Mouse (Mus musculus) liver, embryonic 13.5 days (tissue): ENCODE measurements around the gene Pxdc1. TPM values are rescaled to one million over a fixed set of nuclear protein-coding genes. Genes with fewer than 3 reads are reported as not detected.

ENCODE experiments used
- ATAC-seq: fragments of 200-750 bp; cut with Nextera tagmentation; 2 replicates; pipeline ENCODE4 v1.8.0; 2017; ENCODE audit warnings: low read depth, mild to moderate bottlenecking, moderate number of reproducible peaks, moderate library complexity
- DNase-seq: peaks from one replicate; pipeline ENCODE4 v3.0.0; 2022
- H3K27ac ChIP-seq: fragments of 300-500 bp; sonication (generic); 2 replicates; pipeline ENCODE4 v1.5.1; 2015; ENCODE audit warnings: moderate library complexity, mild to moderate bottlenecking, inconsistent platforms
- H3K27me3 ChIP-seq: fragments of 300-500 bp; sonication (generic); 2 replicates; pipeline ENCODE4 v1.6.1; 2015; ENCODE audit warnings: mild to moderate bottlenecking, inconsistent platforms
- H3K36me3 ChIP-seq: fragments of 300-500 bp; sonication (generic); 2 replicates; pipeline ENCODE4 v1.6.1; 2015; ENCODE audit warnings: mild to moderate bottlenecking, inconsistent platforms
- H3K4me1 ChIP-seq: fragments of 300-500 bp; sonication (generic); replicated peaks from 2 replicates; pipeline ENCODE4 v1.6.1; 2015; ENCODE audit warnings: inconsistent platforms
- H3K4me2 ChIP-seq: fragments of 300-500 bp; sonication (generic); 2 replicates; pipeline ENCODE4 v1.6.1; 2015; ENCODE audit warnings: inconsistent platforms, mild to moderate bottlenecking, moderate library complexity
- H3K4me3 ChIP-seq: fragments of 300-500 bp; sonication (generic); replicated peaks from 2 replicates; pipeline ENCODE4 v1.5.1; 2015; ENCODE audit warnings: mild to moderate bottlenecking, inconsistent platforms
- H3K9ac ChIP-seq: fragments of 300-500 bp; sonication (generic); 2 replicates; pipeline ENCODE4 v1.6.1; 2015; ENCODE audit warnings: mild to moderate bottlenecking, inconsistent platforms
- H3K9me3 ChIP-seq: fragments of 300-500 bp; sonication (generic); replicated peaks from 2 replicates; pipeline ENCODE4 v1.6.1; 2016; ENCODE audit warnings: inconsistent platforms
- WGBS: fragments of 180-500 bp; shearing (Covaris S2); methylation state at CpG from one replicate; pipeline ENCODE4 v1.1.7; 2015; ENCODE audit not compliant: insufficient replicate concordance; 5-methylcytosine and 5-hydroxymethylcytosine counted together
- polyA plus RNA-seq: library from polyadenylated mRNA; unstranded; fragments of >200 nt; fragmentation: Nextera tagmentation; extraction: Ambion mirVana; gene quantifications from 2 replicates; pipeline ENCODE4 v1.2.1, GENCODE M21; 2015

The Pxdc1 gene
- polyA plus RNA-seq: 8.1 and 8.6 TPM in 2 replicates

DNA sequence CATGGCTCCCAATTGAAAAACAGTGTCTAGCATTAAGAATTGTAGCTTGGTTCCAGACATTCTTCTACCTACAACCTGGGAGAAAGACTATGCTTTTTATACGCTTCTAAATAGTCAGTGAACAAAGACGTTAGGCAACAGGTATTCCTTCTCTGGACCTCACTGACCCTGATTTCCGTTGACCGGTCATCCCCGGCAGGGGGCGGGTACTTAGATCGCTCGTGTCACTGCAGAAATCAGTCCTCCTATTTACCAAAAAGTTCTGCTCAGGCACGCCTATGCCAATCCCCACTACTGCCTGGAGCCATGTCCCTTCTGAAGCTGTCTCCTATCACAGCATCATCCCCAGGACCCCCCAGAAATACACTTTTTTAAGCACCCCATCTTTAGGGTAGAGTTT, at the start of gene Pxdc1:
Gene Pxdc1 (minus strand): TSS at position 96 of the 400 bp plus-strand sequence.
- Histone ChIP-seq H3K36me3 (no peaks in the 10 kb centered on the region), H3K4me3 (peak within 1 kb of the TSS; percentile 61), H3K9me3 (no peaks in the 10 kb centered on the region), H3K9ac (peak within 1 kb of the TSS; percentile 64), H3K27me3 (peaks cover 67% of the 10 kb centered on the region), H3K4me1 (peaks cover 21% of the 10 kb centered on the region), H3K4me2 (peak within 1 kb of the TSS; percentile 62), H3K27ac (peak within 1 kb of the TSS; percentile 83)
- ATAC-seq (peak; percentile 16; the same call in 1 of the 2 replicates), DNase-seq (no peak)
- 6% methylated on average over 9 of the region's 9 CpGs for WGBS

DNA sequence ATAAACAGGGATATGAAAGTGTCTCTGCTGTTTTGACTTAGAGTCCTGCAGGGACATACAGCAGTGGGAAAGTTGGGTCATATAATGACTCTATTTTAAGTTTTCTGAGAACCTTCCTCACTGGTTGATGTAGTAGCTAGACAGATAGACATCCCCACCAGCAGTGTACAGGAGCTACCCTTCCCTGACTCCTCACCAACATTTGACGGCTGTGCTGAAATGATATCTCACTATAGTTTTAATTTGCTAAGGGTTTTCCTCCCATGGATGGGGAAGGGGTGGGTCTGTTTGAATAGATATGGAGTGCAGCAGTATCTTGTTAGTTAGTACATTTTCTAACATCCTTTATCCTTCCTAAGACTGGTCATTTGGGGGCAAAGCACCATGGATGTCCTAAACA, 47.3 kb upstream of the Pxdc1 start:
- Histone ChIP-seq H3K4me2 (no peak overlapping the region), H3K27ac (no peak overlapping the region), H3K9ac (no peak overlapping the region), H3K27me3 (no peaks in the 10 kb centered on the region), H3K4me3 (no peak overlapping the region), H3K4me1 (no peaks in the 10 kb centered on the region), H3K9me3 (no peaks in the 10 kb centered on the region), H3K36me3 (no peaks in the 10 kb centered on the region)
- no peak for DNase-seq
- no peak for ATAC-seq
- 14% methylated on average over 1 of the region's 1 CpGs for WGBS

DNA sequence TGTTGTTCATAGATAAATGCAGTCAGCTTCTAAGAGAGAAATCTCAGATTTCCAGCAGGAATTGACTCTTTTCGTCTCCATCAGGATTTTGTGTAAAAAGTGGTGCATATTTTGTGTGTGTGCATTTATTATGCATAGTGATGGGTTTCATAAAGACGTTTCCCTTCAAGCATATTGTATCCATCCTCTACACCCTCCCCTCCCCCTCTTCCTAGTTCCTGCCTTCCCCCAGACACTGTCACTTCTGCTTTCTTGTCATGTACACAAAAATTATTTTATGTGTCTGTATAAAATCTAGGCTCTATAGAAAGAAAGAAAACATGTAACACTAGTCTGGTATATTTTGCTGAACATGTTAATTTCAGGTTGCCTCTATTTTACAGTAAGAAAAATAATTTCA, 46.8 kb upstream of the Pxdc1 start:
- no peak for DNase-seq
- Histone ChIP-seq H3K4me1 (no peaks in the 10 kb centered on the region), H3K9me3 (no peaks in the 10 kb centered on the region), H3K9ac (no peak overlapping the region), H3K27me3 (no peaks in the 10 kb centered on the region), H3K36me3 (no peaks in the 10 kb centered on the region), H3K4me2 (no peak overlapping the region), H3K4me3 (no peak overlapping the region), H3K27ac (no peak overlapping the region)
- 22% methylated on average over 2 of the region's 2 CpGs for WGBS
- ATAC-seq: no peak

DNA sequence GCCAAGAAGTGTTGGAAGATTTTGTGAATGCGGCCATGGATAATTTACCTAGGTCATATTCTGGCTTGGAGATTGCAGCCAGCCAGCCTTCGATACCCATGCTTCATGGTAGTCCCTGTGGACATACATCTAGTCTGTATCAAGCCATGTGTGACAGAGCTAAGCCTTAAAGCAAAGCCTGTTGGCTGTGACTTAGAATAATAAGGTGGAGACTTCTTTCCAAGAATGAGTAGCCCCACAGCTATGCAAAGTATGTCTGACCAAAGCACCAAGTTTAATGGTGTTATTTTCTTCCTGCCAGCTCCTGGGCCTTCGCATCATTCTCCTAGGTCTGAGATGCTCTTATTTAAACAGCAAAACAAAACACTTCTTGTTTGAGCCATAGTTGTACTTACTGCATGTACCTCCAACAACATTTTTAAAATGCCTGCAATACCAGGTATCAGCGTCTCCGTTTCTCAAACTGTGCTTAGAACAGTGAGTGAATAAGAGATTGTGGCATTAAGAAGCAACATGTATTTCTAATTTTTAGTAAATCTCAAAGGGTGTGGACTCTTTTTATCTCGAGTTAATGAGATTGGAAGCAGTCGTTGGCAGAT, 43.5 kb upstream of the Pxdc1 start:
- H3K9me3 ChIP-seq: no peaks in the 10 kb centered on the region
- no peaks in the 10 kb centered on the region for H3K36me3 ChIP-seq
- 65% methylated on average over 7 of the region's 7 CpGs for WGBS
- ATAC-seq (no peak), DNase-seq (no peak)
- no peaks in the 10 kb centered on the region for H3K27me3 ChIP-seq
- H3K9ac ChIP-seq: no peak overlapping the region
- no peaks in the 10 kb centered on the region for H3K4me1 ChIP-seq
- H3K4me3 ChIP-seq: no peak overlapping the region
- no peak overlapping the region for H3K4me2 ChIP-seq
- no peak overlapping the region for H3K27ac ChIP-seq

DNA sequence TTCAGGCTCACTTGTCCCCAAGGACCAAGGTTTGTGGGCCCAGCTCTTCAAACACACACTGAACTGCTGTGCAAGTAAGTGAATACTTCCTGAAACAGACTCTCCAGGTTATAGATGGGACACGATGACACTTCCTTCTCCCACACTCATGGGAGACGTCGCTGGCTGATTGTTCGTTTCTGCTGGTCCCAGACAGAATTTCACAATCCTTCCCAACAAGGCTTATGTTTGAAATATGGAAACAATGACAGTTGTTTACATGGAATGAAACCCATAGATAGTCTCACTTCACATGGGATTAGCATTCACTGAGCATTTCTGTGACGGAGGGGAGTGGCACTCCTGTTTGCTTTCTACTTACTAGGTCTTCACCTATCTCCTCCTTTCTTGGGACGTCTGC, 39.8 kb upstream of the Pxdc1 start:
- Histone ChIP-seq H3K4me2 (no peak overlapping the region), H3K36me3 (no peaks in the 10 kb centered on the region), H3K27me3 (no peaks in the 10 kb centered on the region), H3K4me1 (no peaks in the 10 kb centered on the region), H3K27ac (no peak overlapping the region), H3K9ac (no peak overlapping the region), H3K4me3 (no peak overlapping the region), H3K9me3 (no peaks in the 10 kb centered on the region)
- DNase-seq (no peak), ATAC-seq (no peak)
- 36% methylated on average over 6 of the region's 6 CpGs for WGBS

GRCm38 (mm10) chr13:34691049-34691448, 37.8 kb upstream of the Pxdc1 start:
- no peak for DNase-seq
- no peaks in the 10 kb centered on the region for H3K4me1 ChIP-seq

DNA sequence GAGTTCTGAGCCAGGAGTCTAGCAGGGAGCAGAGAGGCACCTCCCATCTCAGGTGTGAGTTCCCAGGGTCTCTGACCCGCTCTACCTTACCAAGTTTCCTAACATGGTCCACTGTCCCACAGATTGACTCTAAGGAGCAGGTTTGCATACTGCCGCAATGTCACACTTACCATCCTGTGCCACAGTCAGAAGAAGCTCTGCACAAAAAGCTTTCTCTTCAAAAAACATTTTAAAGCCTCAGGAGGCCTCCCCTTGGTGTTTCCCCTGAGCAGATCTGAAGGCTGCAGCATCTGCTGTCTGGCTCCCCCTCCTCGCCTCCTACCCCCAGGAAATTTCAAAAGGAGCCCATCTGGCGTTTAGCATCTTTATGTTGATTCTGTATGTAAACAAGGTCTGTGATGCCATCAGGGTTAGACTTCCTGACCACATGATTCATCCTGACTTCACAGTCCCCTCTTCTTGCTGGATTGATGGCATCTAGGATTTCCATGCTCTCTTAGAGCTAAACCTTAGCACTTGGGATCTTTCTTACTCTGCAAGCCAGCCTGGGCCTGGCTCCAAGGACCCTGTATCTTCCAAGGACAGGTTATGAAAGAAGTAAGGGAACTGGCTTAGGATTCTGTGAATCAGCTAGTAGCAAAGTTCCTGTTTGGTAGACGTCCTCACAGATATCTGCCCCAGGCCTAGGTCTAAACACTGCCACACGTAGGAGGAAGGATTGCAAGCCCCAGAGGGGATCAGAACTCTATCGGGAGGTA, 31.9 kb upstream of the Pxdc1 start:
- DNase-seq: no peak
- H3K9ac ChIP-seq: no peak overlapping the region
- WGBS: 51% methylated on average over 7 of the region's 7 CpGs
- no peaks in the 10 kb centered on the region for H3K36me3 ChIP-seq
- no peak overlapping the region for H3K4me3 ChIP-seq
- no peak for ATAC-seq
- no peak overlapping the region for H3K27ac ChIP-seq
- H3K9me3 ChIP-seq: no peaks in the 10 kb centered on the region
- no peak overlapping the region for H3K4me2 ChIP-seq
- no peaks in the 10 kb centered on the region for H3K4me1 ChIP-seq
- H3K27me3 ChIP-seq: no peaks in the 10 kb centered on the region

More at GRCm38 (mm10) chr13:34691049-34691448, 37.8 kb upstream of the Pxdc1 start:
- Histone ChIP-seq H3K4me3 (no peak overlapping the region), H3K9me3 (no peaks in the 10 kb centered on the region), H3K4me2 (no peak overlapping the region), H3K27ac (no peak overlapping the region), H3K9ac (no peak overlapping the region), H3K36me3 (no peaks in the 10 kb centered on the region), H3K27me3 (no peaks in the 10 kb centered on the region)
- 14% methylated on average over 1 of the region's 1 CpGs for WGBS
- ATAC-seq: no peak

DNA sequence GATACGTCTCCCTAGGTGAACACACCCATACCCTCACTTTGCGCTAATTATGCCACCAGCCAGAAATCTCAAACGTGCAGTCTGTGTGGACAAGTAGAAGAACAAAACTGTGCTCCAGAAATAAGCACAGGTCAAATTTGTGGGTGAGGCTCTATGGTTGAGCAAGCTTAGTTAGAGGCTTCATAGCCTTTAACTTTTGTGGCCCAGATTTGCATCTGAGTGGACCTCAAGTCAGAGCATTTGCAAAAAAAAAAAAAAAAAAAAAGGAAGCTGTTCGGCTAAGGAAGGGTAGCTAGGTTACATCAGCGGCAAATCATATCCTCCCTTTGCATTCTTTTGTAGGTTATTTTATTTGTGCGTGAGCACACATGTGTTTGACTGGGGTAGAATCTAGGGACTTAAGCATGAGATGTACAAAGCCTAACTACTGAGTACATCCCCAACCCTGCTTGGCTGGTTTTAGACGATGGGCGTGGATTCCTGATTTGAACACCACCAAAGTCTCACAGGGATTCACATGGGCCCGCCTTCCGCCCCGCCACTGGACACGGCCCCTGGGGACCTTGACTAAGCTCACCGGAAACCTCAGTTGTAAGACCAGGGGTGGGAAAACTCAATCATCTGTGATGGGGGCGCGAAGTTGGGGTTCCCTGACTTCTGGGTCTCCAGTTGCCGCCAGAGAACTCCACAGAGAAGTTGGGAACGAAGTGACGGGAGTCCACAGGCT, 30.6 kb upstream of the Pxdc1 start:
- Histone ChIP-seq H3K9me3 (no peaks in the 10 kb centered on the region), H3K36me3 (no peaks in the 10 kb centered on the region), H3K27ac (no peak overlapping the region), H3K4me3 (no peak overlapping the region), H3K4me2 (no peak overlapping the region), H3K27me3 (no peaks in the 10 kb centered on the region), H3K9ac (no peak overlapping the region), H3K4me1 (no peaks in the 10 kb centered on the region)
- WGBS: 73% methylated on average over 18 of the region's 18 CpGs
- ATAC-seq (no peak), DNase-seq (no peak)

DNA sequence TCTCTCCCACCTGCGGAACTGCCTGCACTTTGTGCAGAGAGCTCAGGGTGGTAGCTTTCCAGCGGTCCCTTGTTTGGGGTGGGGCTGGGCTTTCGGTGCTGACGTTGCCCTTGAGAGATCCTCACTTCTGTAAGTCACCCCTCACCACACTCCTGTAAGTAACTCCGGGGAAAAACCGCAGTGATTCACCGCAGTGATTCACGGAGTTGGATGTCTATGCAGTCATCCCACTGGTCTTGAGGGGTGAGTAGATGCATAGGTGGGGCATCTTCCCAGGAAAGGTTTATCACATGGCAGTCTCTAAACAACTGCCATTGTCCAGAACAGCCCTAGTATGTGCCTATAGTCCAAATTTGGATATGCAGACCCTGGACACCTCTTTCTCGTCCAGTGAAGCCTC, 30.0 kb upstream of the Pxdc1 start:
- no peaks in the 10 kb centered on the region for H3K27me3 ChIP-seq
- no peak overlapping the region for H3K9ac ChIP-seq
- ATAC-seq (no peak), DNase-seq (no peak)
- H3K36me3 ChIP-seq: no peaks in the 10 kb centered on the region
- WGBS: 62% methylated on average over 9 of the region's 9 CpGs
- H3K4me2 ChIP-seq: no peak overlapping the region
- H3K4me1 ChIP-seq: no peaks in the 10 kb centered on the region
- no peak overlapping the region for H3K27ac ChIP-seq
- H3K9me3 ChIP-seq: no peaks in the 10 kb centered on the region
- H3K4me3 ChIP-seq: no peak overlapping the region

DNA sequence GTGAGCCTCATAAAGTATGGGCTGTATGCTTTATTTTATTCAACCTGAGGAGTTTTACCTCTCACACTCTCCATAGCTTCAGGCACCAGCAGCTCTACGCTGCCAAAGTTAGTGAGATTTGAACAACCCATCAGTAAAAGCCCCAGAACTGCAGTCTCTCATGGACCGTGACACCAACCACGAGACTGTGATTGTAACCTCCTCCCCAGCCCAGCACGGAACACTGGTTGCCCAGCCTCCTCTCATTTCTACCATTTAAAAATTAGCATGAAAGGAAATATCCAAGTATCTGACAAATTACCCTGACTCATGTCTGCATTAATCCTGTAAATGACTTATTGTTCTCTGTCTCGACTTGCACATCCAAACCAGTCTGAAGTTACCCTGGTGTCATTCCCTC, 23.2 kb upstream of the Pxdc1 start:
- no peak overlapping the region for H3K4me2 ChIP-seq
- H3K27ac ChIP-seq: no peak overlapping the region
- no peaks in the 10 kb centered on the region for H3K9me3 ChIP-seq
- H3K27me3 ChIP-seq: no peaks in the 10 kb centered on the region
- WGBS: 62% methylated on average over 5 of the region's 5 CpGs
- H3K4me3 ChIP-seq: no peak overlapping the region
- ATAC-seq (no peak), DNase-seq (no peak)
- no peak overlapping the region for H3K9ac ChIP-seq
- H3K4me1 ChIP-seq: no peaks in the 10 kb centered on the region
- no peaks in the 10 kb centered on the region for H3K36me3 ChIP-seq

DNA sequence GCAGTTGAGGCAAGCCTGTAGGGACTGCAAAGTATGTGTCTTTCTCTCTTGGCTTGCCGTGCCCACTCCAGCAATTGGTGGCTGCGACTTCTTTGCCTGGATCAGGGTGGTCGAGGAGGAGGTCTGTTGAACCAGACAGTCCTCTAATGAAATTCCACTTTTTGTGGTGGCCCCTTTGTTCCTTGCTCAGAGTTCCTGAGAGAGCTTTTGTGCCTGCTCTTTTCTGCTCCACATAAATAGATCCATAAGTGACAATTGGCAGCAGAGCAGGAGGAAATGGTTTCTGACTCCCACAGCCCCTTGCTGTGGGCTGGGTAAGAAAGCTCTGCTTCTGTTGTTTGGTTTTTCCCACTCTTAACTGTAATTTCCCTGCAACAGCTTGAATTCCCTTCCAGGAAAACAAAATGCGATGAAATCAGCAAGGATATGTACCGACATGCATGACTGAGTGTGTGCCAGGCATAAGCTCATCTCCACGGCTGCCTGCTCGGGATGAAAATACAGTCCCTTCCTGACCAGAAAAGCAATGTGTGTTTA, 22.6 kb upstream of the Pxdc1 start:
- DNase-seq (no peak), ATAC-seq (no peak)
- no peaks in the 10 kb centered on the region for H3K27me3 ChIP-seq
- no peaks in the 10 kb centered on the region for H3K36me3 ChIP-seq
- no peaks in the 10 kb centered on the region for H3K4me1 ChIP-seq
- H3K4me3 ChIP-seq: no peak overlapping the region
- WGBS: 64% methylated on average over 7 of the region's 7 CpGs
- H3K9me3 ChIP-seq: no peaks in the 10 kb centered on the region
- no peak overlapping the region for H3K4me2 ChIP-seq
- no peak overlapping the region for H3K9ac ChIP-seq
- H3K27ac ChIP-seq: no peak overlapping the region
